Mouse (Mus musculus) erythroblast, adult 5-6 weeks (primary cell): ENCODE measurements at regions not wholly inside any gene's neighbourhood (a gene's known extent, or its start where the extent isn't known, plus 50 kb on each side); places are given as distances from the start of the nearest gene placed in this dataset.

Source experiments
- ATAC-seq: replicated peaks from 2 replicates; pipeline ENCODE4 v1.8.0; 2016; ENCODE audit warnings: moderate number of reproducible peaks, mild to moderate bottlenecking, moderate TSS enrichment, inconsistent platforms; ENCODE audit not compliant: poor library complexity, low FRiP score, severe bottlenecking

DNA sequence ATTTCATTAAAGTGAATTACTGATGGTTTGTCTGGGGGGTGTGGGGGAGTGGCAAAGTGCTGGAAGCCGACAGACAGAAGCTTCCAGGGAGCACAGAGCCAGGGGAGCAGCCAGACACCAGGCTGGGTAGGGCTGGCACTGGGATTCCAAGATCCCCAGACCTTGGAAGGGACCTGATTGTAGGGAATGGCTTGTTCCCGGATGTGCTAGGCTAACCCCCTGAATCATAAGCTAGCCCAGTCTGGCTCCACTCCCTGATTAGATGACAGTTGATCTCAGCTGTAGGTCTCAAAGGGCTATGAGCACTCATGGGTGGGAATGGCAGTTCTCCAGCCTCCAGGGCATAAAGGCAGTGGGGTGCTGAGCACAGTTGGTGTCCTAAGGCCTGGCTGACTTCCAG is 94.8 kb upstream of the Ret start:
- ATAC-seq, result no peak

DNA sequence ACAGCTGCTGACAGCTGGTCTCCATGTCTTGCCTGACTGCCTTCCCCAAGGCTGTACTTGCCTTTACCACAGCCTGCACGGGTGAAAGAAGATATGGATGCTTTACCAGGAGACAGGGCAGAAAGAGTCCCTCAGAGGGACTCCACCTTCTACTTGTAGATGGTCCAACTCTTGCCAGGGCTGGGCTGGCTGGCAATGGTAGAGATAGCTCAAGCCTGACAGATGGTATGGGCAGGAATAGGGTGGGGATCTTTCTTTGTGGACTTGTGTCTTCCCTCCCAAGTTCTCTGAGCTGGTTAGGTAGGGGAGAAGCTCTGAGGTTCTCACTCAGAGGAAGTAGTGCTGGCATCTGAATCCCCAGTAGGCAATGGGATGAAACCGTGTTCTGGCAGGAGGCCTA is 93.9 kb upstream of the Ret start:
- ATAC-seq, result no peak

DNA sequence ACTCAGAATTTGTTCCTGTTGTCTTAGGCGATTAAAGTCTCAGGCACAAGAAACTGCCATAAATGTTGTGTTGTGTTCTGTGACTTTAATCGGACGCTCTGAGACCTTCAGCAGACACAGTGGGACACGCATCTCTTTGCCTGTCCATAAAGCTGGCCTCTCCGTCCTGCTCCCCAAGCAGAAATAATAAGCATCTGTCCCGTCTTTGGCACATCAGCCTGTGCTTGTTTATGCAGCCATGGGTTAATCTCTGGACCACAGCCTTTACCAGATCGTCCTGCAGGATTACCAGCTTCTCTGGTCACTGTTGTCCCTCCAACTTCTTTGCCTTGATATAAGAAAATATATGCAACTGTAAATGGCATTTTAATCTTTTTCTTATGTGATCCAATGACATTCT is 87.7 kb upstream of the Ret start:
- no peak for ATAC-seq

DNA sequence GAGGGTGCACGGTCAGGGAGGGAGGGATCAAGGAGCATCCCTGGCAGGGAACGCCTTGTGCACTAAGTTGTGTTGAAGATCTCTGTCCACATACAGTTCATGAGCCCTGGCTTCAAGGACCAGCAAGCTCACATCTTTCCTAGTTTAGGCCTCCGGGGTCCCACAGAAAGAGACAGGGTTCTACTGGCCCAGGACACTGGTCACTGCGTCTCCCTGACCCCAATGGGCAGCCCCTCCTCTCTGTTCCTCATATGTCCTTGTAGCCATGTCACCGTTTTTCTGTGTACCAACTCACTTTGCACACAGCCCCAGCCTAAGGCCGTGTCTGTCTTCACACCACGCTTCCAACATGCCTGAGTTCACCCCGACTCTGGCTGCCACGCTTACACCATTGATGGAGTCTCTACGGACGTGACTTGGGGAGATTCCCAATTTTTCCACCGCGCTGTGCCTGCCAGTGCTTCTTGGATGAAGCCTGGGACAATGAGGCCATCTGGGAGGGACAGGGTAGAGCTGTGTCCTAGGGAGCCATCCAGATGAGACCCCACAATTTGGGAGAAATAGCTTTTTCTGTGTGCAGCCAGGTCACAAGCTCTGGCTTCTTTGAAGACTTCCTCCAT is 86.5 kb upstream of the Ret start:
- ATAC-seq, result no peak

DNA sequence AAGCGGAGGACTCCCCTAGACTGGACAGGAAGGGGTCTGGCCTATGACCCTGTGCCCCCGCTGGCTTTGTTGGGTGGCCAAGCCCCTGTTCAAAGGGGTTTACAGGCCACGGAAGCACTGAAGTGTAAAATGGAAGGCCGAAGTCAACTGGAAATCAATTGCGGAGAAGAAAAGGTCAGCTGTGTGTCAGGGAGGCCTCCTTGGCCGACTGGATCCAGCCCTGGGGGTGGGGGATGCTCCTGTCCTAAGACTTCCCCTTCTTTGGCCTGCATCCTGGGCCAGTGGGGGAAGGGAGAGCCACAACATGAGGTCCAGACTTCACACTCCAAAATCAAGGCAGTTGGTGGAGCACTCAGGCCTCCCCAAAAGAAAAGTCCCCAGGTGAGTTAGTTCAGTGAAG is 66.4 kb upstream of the Ret start:
- no peak for ATAC-seq

DNA sequence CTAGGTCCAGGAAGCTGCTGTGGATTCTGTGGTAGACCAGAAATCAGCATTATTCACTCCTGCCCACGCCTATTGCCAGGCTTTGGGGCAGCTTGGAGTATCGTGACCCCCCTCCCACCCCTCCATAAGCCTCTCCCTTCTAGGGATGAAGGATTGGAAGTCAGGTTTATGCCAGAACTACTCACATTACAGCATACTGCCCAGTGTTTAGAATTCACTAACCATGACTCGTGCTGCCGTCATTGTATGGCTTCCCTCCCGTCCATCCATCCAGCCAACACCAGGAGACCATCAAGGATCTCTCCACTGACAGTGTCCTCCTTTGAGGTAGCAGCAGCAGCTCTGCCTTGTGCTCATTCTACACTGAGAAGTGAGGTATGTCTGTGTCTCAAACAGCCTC is 62.4 kb upstream of the Ret start:
- no peak for ATAC-seq

DNA sequence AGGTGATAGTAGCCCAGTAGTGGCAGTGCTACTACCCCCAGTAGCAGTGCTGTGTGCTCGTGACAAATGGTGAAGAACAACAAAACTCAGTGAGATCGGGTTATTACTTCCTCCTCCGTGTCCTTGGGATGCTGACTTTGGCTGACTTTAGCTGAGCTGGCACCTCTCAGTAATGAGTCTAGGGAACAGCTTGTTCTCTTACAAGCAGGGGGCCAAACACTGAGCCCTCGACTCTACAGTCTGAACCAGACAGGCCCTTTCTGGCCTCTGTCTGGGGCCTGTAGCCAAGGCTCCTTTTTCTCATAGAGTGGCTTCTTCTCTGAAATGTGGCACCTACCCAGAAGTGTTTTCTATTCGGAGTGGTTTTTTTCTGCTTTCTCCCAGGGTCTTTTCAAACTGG is 57.4 kb upstream of the Ret start:
- no peak for ATAC-seq

DNA sequence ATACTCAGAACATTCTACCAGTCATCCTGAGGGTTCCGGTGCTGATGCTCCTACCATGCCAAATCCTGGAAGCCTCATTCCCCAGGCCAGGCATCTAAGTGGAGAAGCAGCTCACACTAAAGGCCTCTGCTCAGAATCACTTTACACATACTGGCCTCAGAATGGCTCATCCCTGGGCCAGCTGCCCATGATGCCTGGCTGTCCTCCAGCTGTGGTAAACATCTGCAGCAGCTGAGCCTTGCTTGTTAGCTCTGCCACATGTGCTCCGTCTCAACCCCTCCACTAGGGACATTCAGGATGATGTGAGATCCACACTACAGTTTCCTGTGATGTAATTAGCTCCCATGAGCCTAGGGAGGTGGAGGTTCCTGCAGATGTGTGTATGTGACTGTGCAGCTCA is 55.2 kb upstream of the Ret start:
- no peak for ATAC-seq

DNA sequence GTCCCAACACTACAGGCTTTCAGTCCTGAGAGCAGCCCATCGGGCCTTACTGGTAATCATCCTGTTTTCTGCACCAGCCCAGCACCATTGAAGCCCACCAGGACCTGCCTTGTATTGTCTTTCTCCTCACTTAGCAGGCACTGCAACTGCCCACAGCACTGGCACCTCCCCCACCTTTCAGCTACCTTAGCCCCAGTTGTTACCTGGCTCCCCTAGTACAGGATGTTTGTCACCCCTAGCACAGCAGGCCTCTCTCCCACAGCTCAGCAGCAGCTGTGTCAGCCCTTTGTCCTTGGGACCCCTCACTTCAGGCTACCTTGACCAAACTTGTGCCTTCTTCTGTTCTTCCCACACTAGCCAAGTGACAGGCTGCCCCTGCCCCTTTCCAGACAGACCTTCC is 53.6 kb upstream of the Ret start:
- no peak for ATAC-seq

DNA sequence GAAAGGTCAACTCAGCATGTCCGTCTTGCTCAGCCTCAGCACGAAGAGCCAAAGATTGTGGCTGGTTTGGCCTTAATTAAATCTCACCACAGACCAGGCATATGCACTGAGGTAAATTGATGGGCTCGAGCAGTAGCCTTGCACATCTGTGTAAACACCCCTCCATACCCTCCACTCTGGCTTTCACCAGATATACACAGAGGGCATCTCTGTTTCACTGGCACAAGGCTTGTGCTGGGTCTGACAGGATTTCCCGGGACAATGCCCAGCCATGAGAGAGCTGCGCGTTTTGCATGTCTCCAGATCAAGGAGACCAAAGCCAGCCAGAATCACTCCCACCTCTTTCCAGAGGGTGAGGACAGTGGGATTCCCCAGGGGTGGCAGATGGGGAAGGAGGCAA is 52.5 kb upstream of the Ret start:
- no peak for ATAC-seq
